Mouse (Mus musculus) T-cell, adult 2 months (primary cell): ENCODE measurements at regions not wholly inside any gene's neighbourhood (a gene's known extent, or its start where the extent isn't known, plus 50 kb on each side); places are given as distances from the start of the nearest gene placed in this dataset.
"Not testable (repeated sequence)": the region's sequence is repeated elsewhere in the genome, so short reads cannot be mapped to it uniquely, and the experiment has no call there.

Experiments
- DNase-seq: peaks from one replicate; pipeline ENCODE4 v3.0.0; 2022; ENCODE audit warnings: low spot score

- DNase-seq, result no peak
Measured at GRCm38 (mm10) chr6:31133896-31134735, 175.2 kb upstream of the Klf14 start.

- DNase-seq, result no peak
Measured at GRCm38 (mm10) chr6:31134736-31135077, 175.8 kb upstream of the Klf14 start.

GRCm38 (mm10) chr6:31135580-31135979, 176.7 kb upstream of the Klf14 start:
- no peak for DNase-seq

- no peak for DNase-seq
Measured at GRCm38 (mm10) chr6:31136895-31137294, 178.0 kb upstream of the Klf14 start.

GRCm38 (mm10) chr6:31137351-31137750, 178.5 kb upstream of the Klf14 start:
- no peak for DNase-seq

- no peak for DNase-seq
Measured at GRCm38 (mm10) chr6:31140000-31140399, 181.1 kb upstream of the Klf14 start.

- no peak for DNase-seq
Measured at GRCm38 (mm10) chr6:31140593-31140992, 181.7 kb upstream of the Klf14 start.

GRCm38 (mm10) chr6:31141486-31141885, 182.6 kb upstream of the Klf14 start:
- DNase-seq, result no peak

- not testable (repeated sequence) for DNase-seq
Measured at GRCm38 (mm10) chr6:31142479-31143007, 183.7 kb upstream of the Klf14 start.

- no peak for DNase-seq
Measured at GRCm38 (mm10) chr6:31145687-31146086, 186.8 kb upstream of the Klf14 start.

- no peak for DNase-seq
Measured at GRCm38 (mm10) chr6:31146779-31147178, 187.9 kb upstream of the Klf14 start.

- no peak for DNase-seq
Measured at GRCm38 (mm10) chr6:31147682-31148081, 188.8 kb upstream of the Klf14 start.

- no peak for DNase-seq
Measured at GRCm38 (mm10) chr6:31148311-31148856, 189.5 kb upstream of the Klf14 start.

- no peak for DNase-seq
Measured at GRCm38 (mm10) chr6:31149164-31149563, 190.3 kb upstream of the Klf14 start.

GRCm38 (mm10) chr6:31150416-31150815, 191.5 kb upstream of the Klf14 start:
- no peak for DNase-seq

GRCm38 (mm10) chr6:31155857-31156256, 197.0 kb upstream of the Klf14 start:
- DNase-seq, result peak; percentile 20

GRCm38 (mm10) chr6:31156999-31157398, 198.1 kb upstream of the Klf14 start:
- peak; percentile 59 for DNase-seq

- DNase-seq, result no peak
Measured at GRCm38 (mm10) chr6:31157429-31157828, 198.6 kb upstream of the Klf14 start.

GRCm38 (mm10) chr6:31158648-31159047, 199.8 kb upstream of the Klf14 start:
- no peak for DNase-seq

- DNase-seq, result peak; percentile 31
Measured at GRCm38 (mm10) chr6:31159240-31159639, 200.4 kb upstream of the Klf14 start.

- DNase-seq, result no peak
Measured at GRCm38 (mm10) chr6:31159935-31160670, 201.2 kb upstream of the Klf14 start.

- no peak for DNase-seq
Measured at GRCm38 (mm10) chr6:31161445-31162340, 202.8 kb upstream of the Klf14 start.
